Mouse (Mus musculus) adipocyte (in vitro differentiated cells): ENCODE results near the gene Glyctk.
"Not testable (repeated sequence)": the region's sequence is repeated elsewhere in the genome, so short reads cannot be mapped to it uniquely, and the experiment has no call there.

ENCODE experiments used
- DNase-seq: peaks from one replicate; pipeline ENCODE4 v3.0.0-alpha.2; 2016; ENCODE audit warnings: low spot score

Glyctk gene

GRCm38 (mm10) chr9:106176769-106177168 lies 18.8 kb upstream of the Glyctk start:
- no peak for DNase-seq

- DNase-seq = no peak
These were observed 17.7 kb upstream of the Glyctk start for GRCm38 (mm10) chr9:106175552-106176200.

GRCm38 (mm10) chr9:106173363-106173762 lies 15.4 kb upstream of the Glyctk start:
- DNase-seq = no peak

GRCm38 (mm10) chr9:106172527-106172926 lies 14.6 kb upstream of the Glyctk start:
- peak; percentile 46 for DNase-seq

- peak; percentile 71 for DNase-seq
These were observed 13.6 kb upstream of the Glyctk start for GRCm38 (mm10) chr9:106171346-106172158.

- DNase-seq = peak; percentile 91
These were observed 12.8 kb upstream of the Glyctk start, which contains the start of gene Wdr82 for GRCm38 (mm10) chr9:106170556-106171345. Gene Wdr82 (plus strand): TSS chr9:106170928.

- DNase-seq = no peak
These were observed 12.0 kb upstream of the Glyctk start for GRCm38 (mm10) chr9:106169917-106170316.

- not testable (repeated sequence) for DNase-seq
These were observed 11.1 kb upstream of the Glyctk start for GRCm38 (mm10) chr9:106169006-106169405.

GRCm38 (mm10) chr9:106167703-106168102 lies 9.8 kb upstream of the Glyctk start:
- DNase-seq = peak; percentile 45

GRCm38 (mm10) chr9:106167241-106167640 lies 9.3 kb upstream of the Glyctk start:
- DNase-seq = no peak

- peak; percentile 84 for DNase-seq
These were observed 8.8 kb upstream of the Glyctk start for GRCm38 (mm10) chr9:106166709-106167108.

GRCm38 (mm10) chr9:106160426-106160825 lies 2.5 kb upstream of the Glyctk start:
- DNase-seq = peak; percentile 56

- DNase-seq = peak; percentile 96
These were observed 1.9 kb upstream of the Glyctk start for GRCm38 (mm10) chr9:106159784-106160301.

GRCm38 (mm10) chr9:106159237-106159636 lies 1.3 kb upstream of the Glyctk start:
- DNase-seq = no peak

- no peak for DNase-seq
These were observed 364 bp downstream of the Glyctk start for GRCm38 (mm10) chr9:106157623-106157925.

GRCm38 (mm10) chr9:106156921-106157622 lies 866 bp downstream of the Glyctk start:
- no peak for DNase-seq

GRCm38 (mm10) chr9:106156419-106156818 lies 1.5 kb downstream of the Glyctk start:
- peak; percentile 69 for DNase-seq

- DNase-seq = no peak
These were observed 3.8 kb downstream of the Glyctk start for GRCm38 (mm10) chr9:106154106-106154505.

- no peak for DNase-seq
These were observed 8.6 kb downstream of the Glyctk start for GRCm38 (mm10) chr9:106149399-106149754.

GRCm38 (mm10) chr9:106148541-106149398 lies 9.2 kb downstream of the Glyctk start:
- DNase-seq = no peak
